Mouse (Mus musculus): ENCODE measurements around the gene Sectm1a. TPM values are rescaled to one million over a fixed set of nuclear protein-coding genes. Genes with fewer than 3 reads are reported as not detected.
"Not testable (repeated sequence)": the region's sequence is repeated elsewhere in the genome, so short reads cannot be mapped to it uniquely, and the experiment has no call there.

Sectm1a gene
- polyA plus RNA-seq, 1 experiment from 2014 or later: 0.52 TPM

GRCm38 (mm10) chr11:121086296-121086695, 5.3 kb upstream of the Sectm1a start:
- Histone ChIP-seq H3K4me2 (no peak overlapping the region), H3K36me3 (no peaks in the 10 kb centered on the region), H3K27ac (no peak overlapping the region), H3K9ac (no peak overlapping the region), H3K4me1 (0 out of 2 replicates have a peak, but pooled peaks cover 5% of the 10 kb centered on the region), H3K27me3 (no peaks in the 10 kb centered on the region), H3K4me3 (no peak overlapping the region), H3K9me3 (no peaks in the 10 kb centered on the region)
- 52% methylated on average over 4 of the region's 4 CpGs for WGBS
- no peak for ATAC-seq (ENCODE audit: insufficient number of reproducible peaks, insufficient read depth, low FRiP score, low TSS enrichment, low read depth)

GRCm38 (mm10) chr11:121085181-121085580, 4.2 kb upstream of the Sectm1a start:
- Histone ChIP-seq H3K9ac (no peak overlapping the region), H3K4me1 (0 out of 2 replicates have a peak, but pooled peaks cover 5% of the 10 kb centered on the region), H3K4me3 (no peak overlapping the region), H3K27me3 (no peaks in the 10 kb centered on the region), H3K36me3 (no peaks in the 10 kb centered on the region), H3K4me2 (no peak overlapping the region), H3K27ac (no peak overlapping the region), H3K9me3 (no peaks in the 10 kb centered on the region)
- WGBS: 69% methylated on average over 5 of the region's 5 CpGs
- ATAC-seq (ENCODE audit: insufficient number of reproducible peaks, insufficient read depth, low FRiP score, low TSS enrichment, low read depth): no peak

GRCm38 (mm10) chr11:121082857-121083500, 2.0 kb upstream of the Sectm1a start:
- Histone ChIP-seq H3K27ac (no peak overlapping the region), H3K27me3 (no peaks in the 10 kb centered on the region), H3K4me3 (no peak overlapping the region), H3K36me3 (no peaks in the 10 kb centered on the region), H3K4me2 (no peak overlapping the region), H3K9ac (no peak overlapping the region), H3K9me3 (no peaks in the 10 kb centered on the region), H3K4me1 (0 out of 2 replicates have a peak, but pooled peaks cover 5% of the 10 kb centered on the region)
- 67% methylated on average over 6 of the region's 6 CpGs for WGBS
- no peak for ATAC-seq (ENCODE audit: insufficient number of reproducible peaks, insufficient read depth, low FRiP score, low TSS enrichment, low read depth)

- no peaks in the 10 kb centered on the region for H3K9me3 ChIP-seq
- no peak overlapping the region for H3K27ac ChIP-seq
- no peaks in the 10 kb centered on the region for H3K36me3 ChIP-seq
- no peak for ATAC-seq (ENCODE audit: insufficient number of reproducible peaks, insufficient read depth, low FRiP score, low TSS enrichment, low read depth)
- H3K4me2 ChIP-seq: no peak overlapping the region
- H3K27me3 ChIP-seq: no peaks in the 10 kb centered on the region
- H3K9ac ChIP-seq: no peak overlapping the region
- 84% methylated on average over 3 of the region's 3 CpGs for WGBS
- H3K4me3 ChIP-seq: no peak overlapping the region
- 0 out of 2 replicates have a peak, but pooled peaks cover 5% of the 10 kb centered on the region for H3K4me1 ChIP-seq
These were observed 1.2 kb upstream of the Sectm1a start for GRCm38 (mm10) chr11:121082250-121082649.

- Histone ChIP-seq H3K27ac (no peak overlapping the region), H3K27me3 (no peaks in the 10 kb centered on the region), H3K4me2 (no peak overlapping the region), H3K9me3 (no peaks in the 10 kb centered on the region), H3K36me3 (no peaks in the 10 kb centered on the region), H3K9ac (no peak overlapping the region), H3K4me3 (no peak overlapping the region), H3K4me1 (no peaks in the 10 kb centered on the region)
- no peak for ATAC-seq (ENCODE audit: insufficient number of reproducible peaks, insufficient read depth, low FRiP score, low TSS enrichment, low read depth)
- WGBS: 92% methylated on average over 8 of the region's 8 CpGs
These were observed 690 bp downstream of the Sectm1a start for GRCm38 (mm10) chr11:121080330-121080729.

- Histone ChIP-seq H3K4me2 (no peak overlapping the region), H3K36me3 (no peaks in the 10 kb centered on the region), H3K9me3 (no peaks in the 10 kb centered on the region), H3K27ac (no peak overlapping the region), H3K4me1 (no peaks in the 10 kb centered on the region), H3K4me3 (no peak overlapping the region), H3K27me3 (no peaks in the 10 kb centered on the region), H3K9ac (no peak overlapping the region)
- no peak for ATAC-seq (ENCODE audit: insufficient number of reproducible peaks, insufficient read depth, low FRiP score, low TSS enrichment, low read depth)
- 73% methylated on average over 5 of the region's 5 CpGs for WGBS
These were observed 5.4 kb downstream of the Sectm1a start for GRCm38 (mm10) chr11:121075655-121076054.

- H3K9ac ChIP-seq; H3K4me1 ChIP-seq; H3K9me3 ChIP-seq; H3K4me2 ChIP-seq; H3K36me3 ChIP-seq; H3K4me3 ChIP-seq; ATAC-seq (ENCODE audit: insufficient number of reproducible peaks, insufficient read depth, low FRiP score, low TSS enrichment, low read depth); H3K27ac ChIP-seq; H3K27me3 ChIP-seq: not testable (repeated sequence)
- WGBS: 92% methylated on average over 12 of the region's 16 CpGs
These were observed 11.4 kb downstream of the Sectm1a start for GRCm38 (mm10) chr11:121069662-121070061.

GRCm38 (mm10) chr11:121067895-121068294, 13.1 kb downstream of the Sectm1a start:
- 94% methylated on average over 2 of the region's 2 CpGs for WGBS
- no peak overlapping the region for H3K4me2 ChIP-seq
- H3K36me3 ChIP-seq: no peaks in the 10 kb centered on the region

GRCm38 (mm10) chr11:121064197-121064596, 16.8 kb downstream of the Sectm1a start:
- H3K27me3 ChIP-seq: no peaks in the 10 kb centered on the region
- no peak overlapping the region for H3K9ac ChIP-seq
- WGBS: 84% methylated on average over 3 of the region's 3 CpGs
- H3K9me3 ChIP-seq: no peaks in the 10 kb centered on the region
- no peaks in the 10 kb centered on the region for H3K4me1 ChIP-seq
- no peak overlapping the region for H3K27ac ChIP-seq
- no peak overlapping the region for H3K4me3 ChIP-seq
- no peak for ATAC-seq (ENCODE audit: insufficient number of reproducible peaks, insufficient read depth, low FRiP score, low TSS enrichment, low read depth)
- no peaks in the 10 kb centered on the region for H3K36me3 ChIP-seq
- H3K4me2 ChIP-seq: no peak overlapping the region

More at GRCm38 (mm10) chr11:121067895-121068294, 13.1 kb downstream of the Sectm1a start:
- H3K4me1 ChIP-seq: no peaks in the 10 kb centered on the region
- no peak overlapping the region for H3K4me3 ChIP-seq
- H3K27me3 ChIP-seq: no peaks in the 10 kb centered on the region
- no peak overlapping the region for H3K9ac ChIP-seq
- no peak overlapping the region for H3K27ac ChIP-seq
- H3K9me3 ChIP-seq: no peaks in the 10 kb centered on the region
- ATAC-seq (ENCODE audit: insufficient number of reproducible peaks, insufficient read depth, low FRiP score, low TSS enrichment, low read depth): no peak

- ATAC-seq (ENCODE audit: insufficient number of reproducible peaks, insufficient read depth, low FRiP score, low TSS enrichment, low read depth): no peak
- Histone ChIP-seq H3K27me3 (no peaks in the 10 kb centered on the region), H3K4me1 (no peaks in the 10 kb centered on the region), H3K9ac (no peak within 1 kb of the TSS), H3K27ac (no peak within 1 kb of the TSS), H3K4me3 (no peak within 1 kb of the TSS), H3K9me3 (no peaks in the 10 kb centered on the region), H3K36me3 (no peaks in the 10 kb centered on the region), H3K4me2 (no peak within 1 kb of the TSS)
- 65% methylated on average over 5 of the region's 5 CpGs for WGBS
These were observed 17.6 kb downstream of the Sectm1a start, which contains the start of gene Sectm1b for GRCm38 (mm10) chr11:121063379-121063778. Gene Sectm1b (minus strand): TSS chr11:121063569.

- 62% methylated on average over 8 of the region's 8 CpGs for WGBS
These were observed 19.4 kb downstream of the Sectm1a start for GRCm38 (mm10) chr11:121061615-121062014.

GRCm38 (mm10) chr11:121060401-121061067, 20.5 kb downstream of the Sectm1a start:
- not testable (repeated sequence) for H3K4me2 ChIP-seq; H3K4me3 ChIP-seq; H3K36me3 ChIP-seq; ATAC-seq (ENCODE audit: insufficient number of reproducible peaks, insufficient read depth, low FRiP score, low TSS enrichment, low read depth); H3K4me1 ChIP-seq; H3K9ac ChIP-seq; H3K27me3 ChIP-seq; H3K27ac ChIP-seq; H3K9me3 ChIP-seq
- WGBS: 92% methylated on average over 6 of the region's 6 CpGs

More at GRCm38 (mm10) chr11:121061615-121062014, 19.4 kb downstream of the Sectm1a start:
- Histone ChIP-seq H3K4me3 (no peak overlapping the region), H3K27me3 (no peaks in the 10 kb centered on the region), H3K36me3 (no peaks in the 10 kb centered on the region), H3K4me2 (no peak overlapping the region), H3K9ac (no peak overlapping the region), H3K27ac (no peak overlapping the region), H3K4me1 (no peaks in the 10 kb centered on the region), H3K9me3 (no peaks in the 10 kb centered on the region)
- no peak for ATAC-seq (ENCODE audit: insufficient number of reproducible peaks, insufficient read depth, low FRiP score, low TSS enrichment, low read depth)
